Mouse (Mus musculus): ENCODE measurements at regions not wholly inside any gene's neighbourhood (a gene's known extent, or its start where the extent isn't known, plus 50 kb on each side); places are given as distances from the start of the nearest gene placed in this dataset.

DNA sequence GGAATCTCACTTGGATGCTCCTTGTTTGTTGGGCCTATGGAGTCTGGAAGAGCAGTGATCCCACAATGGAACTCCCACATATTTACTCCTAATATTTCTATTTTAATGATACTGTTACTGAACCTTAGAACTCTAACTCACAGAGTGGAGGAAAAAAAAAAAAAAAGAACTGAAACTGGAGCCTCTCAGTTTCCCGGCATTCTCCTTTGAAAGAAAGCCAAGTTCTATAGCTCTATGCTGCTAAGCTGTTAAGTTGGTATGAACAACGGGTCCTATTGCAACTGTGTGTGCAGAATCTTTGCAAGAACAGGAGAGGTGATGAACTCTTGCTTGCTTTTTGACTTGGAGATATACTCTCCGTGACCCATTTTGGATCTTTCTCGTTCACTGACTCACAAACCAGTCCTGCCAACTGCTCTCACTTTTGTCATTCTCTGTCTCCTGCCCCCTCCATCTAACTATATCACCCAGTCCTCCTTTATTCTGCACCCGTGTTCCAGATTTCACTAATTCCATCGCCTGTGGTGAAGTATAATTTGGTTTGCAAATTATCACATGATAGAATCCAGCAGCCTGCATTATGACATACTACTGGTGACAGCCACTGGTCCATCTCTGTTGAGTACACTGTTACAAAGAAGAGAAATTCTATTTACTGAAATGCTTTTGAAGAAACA is 92.6 kb upstream of the Ctsc start:
- no peaks in the 10 kb centered on the region for H3K9me3 ChIP-seq (ENCODE audit: control insufficient read depth)
- WGBS = 75% methylated on average over 6 of the region's 6 CpGs
- no peak for TF ChIP-seq CTCF (IDR thresholded peaks at IDR 0.05; ENCODE audit: low read depth)

DNA sequence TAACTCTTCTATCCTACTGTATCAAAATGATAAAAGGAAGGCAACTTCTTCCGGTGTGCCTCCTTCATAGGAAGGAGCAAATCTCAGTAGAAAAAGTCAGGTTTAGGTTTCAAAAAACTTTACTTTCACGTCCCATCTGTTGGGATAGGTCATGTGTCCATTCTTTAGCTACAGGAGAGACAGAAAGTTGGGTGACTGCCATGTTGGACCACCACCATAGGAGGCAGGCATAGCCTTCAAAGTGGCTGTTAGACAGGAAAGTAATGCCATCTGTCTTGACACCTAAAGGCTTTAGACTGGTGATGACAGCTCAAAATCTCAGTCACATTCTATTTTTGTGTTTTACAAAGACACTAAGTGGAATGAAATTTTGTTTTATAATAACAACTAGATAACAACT is 90.3 kb upstream of the Ctsc start:
- Histone ChIP-seq H3K4me2 (replicated peaks; ENCODE audit: low read depth) (no peak overlapping the region), H3K4me3 (ENCODE audit: low read depth, low read length) (no peak overlapping the region), H3K27me3 (replicated peaks; ENCODE audit: control insufficient read depth, insufficient read depth, low read length) (no peaks in the 10 kb centered on the region), H3K9ac (ENCODE audit: low read depth, low read length) (no peak overlapping the region), H3K27ac (ENCODE audit: low read depth, low read length) (no peak overlapping the region), H3K36me3 (ENCODE audit: control insufficient read depth, insufficient read depth) (no peaks in the 10 kb centered on the region), H3K4me1 (replicated peaks; ENCODE audit: control insufficient read depth, insufficient read depth, low read length) (no peaks in the 10 kb centered on the region), H3K9me3 (ENCODE audit: control insufficient read depth) (no peaks in the 10 kb centered on the region)
- ATAC-seq = no peak
- no peak for TF ChIP-seq CTCF (IDR thresholded peaks at IDR 0.05; ENCODE audit: low read depth)
- 75% methylated on average over 2 of the region's 2 CpGs for WGBS

More for the DNA sequence above, 92.6 kb upstream of the Ctsc start:
- no peak for ATAC-seq
- Histone ChIP-seq H3K27me3 (replicated peaks; ENCODE audit: control insufficient read depth, insufficient read depth, low read length) (no peaks in the 10 kb centered on the region), H3K4me3 (ENCODE audit: low read depth, low read length) (no peak overlapping the region), H3K4me2 (replicated peaks; ENCODE audit: low read depth) (no peak overlapping the region), H3K4me1 (replicated peaks; ENCODE audit: control insufficient read depth, insufficient read depth, low read length) (no peaks in the 10 kb centered on the region), H3K27ac (ENCODE audit: low read depth, low read length) (no peak overlapping the region), H3K36me3 (ENCODE audit: control insufficient read depth, insufficient read depth) (no peaks in the 10 kb centered on the region), H3K9ac (ENCODE audit: low read depth, low read length) (no peak overlapping the region)

DNA sequence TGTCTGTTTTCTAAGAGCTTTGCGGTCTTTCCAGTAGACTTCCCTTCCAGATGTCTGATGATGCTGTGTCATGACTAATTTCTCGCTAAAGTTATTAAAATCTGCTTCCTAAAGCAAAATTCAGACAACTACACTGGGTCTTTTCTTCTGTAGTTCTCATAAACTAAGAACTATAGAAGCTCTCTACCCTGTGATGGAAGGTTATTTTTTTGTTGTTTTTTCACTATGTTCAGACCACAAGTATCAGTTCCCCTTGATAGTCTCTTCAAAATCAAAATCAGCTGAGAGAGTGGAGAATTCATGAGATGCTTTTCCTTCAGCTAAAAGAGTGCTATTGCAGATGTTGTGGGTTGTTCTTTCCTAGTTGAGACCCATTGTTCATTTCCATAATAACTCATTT is 85.1 kb upstream of the Ctsc start:
- H3K9me3 ChIP-seq (ENCODE audit: control insufficient read depth) = no peaks in the 10 kb centered on the region
- H3K27me3 ChIP-seq (replicated peaks; ENCODE audit: control insufficient read depth, insufficient read depth, low read length) = no peaks in the 10 kb centered on the region
- H3K36me3 ChIP-seq (ENCODE audit: control insufficient read depth, insufficient read depth) = no peaks in the 10 kb centered on the region
- no peak for ATAC-seq
- H3K4me3 ChIP-seq (ENCODE audit: low read depth, low read length) = no peak overlapping the region
- H3K4me1 ChIP-seq (replicated peaks; ENCODE audit: control insufficient read depth, insufficient read depth, low read length) = no peaks in the 10 kb centered on the region
- no peak for TF ChIP-seq CTCF (IDR thresholded peaks at IDR 0.05; ENCODE audit: low read depth)
- 78% methylated on average over 2 of the region's 2 CpGs for WGBS
- no peak overlapping the region for H3K9ac ChIP-seq (ENCODE audit: low read depth, low read length)
- no peak overlapping the region for H3K27ac ChIP-seq (ENCODE audit: low read depth, low read length)
- no peak overlapping the region for H3K4me2 ChIP-seq (replicated peaks; ENCODE audit: low read depth)

DNA sequence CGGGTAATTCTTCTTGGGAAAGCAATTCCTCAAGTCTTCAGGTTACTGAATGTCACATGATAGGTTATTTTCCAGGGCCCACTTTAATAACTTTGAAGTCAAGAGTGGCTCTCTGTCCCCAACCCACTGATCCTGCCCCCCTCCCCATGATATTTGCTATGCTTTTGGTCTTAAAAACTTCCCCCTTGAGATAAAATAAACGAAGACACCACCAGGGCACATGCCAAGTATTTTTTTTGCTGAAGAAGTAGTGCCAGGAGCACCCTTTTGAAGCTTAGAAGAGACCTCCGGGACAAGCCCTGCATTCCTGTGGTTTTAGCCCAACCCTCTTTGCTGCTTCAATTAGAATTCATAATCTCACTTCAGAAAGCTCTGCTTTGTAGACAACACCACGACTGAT is 78.8 kb upstream of the Ctsc start:
- H3K9me3 ChIP-seq (ENCODE audit: control insufficient read depth) = no peaks in the 10 kb centered on the region
- H3K9ac ChIP-seq (ENCODE audit: low read depth, low read length) = no peak overlapping the region
- no peak overlapping the region for H3K27ac ChIP-seq (ENCODE audit: low read depth, low read length)
- no peak for TF ChIP-seq CTCF (IDR thresholded peaks at IDR 0.05; ENCODE audit: low read depth)
- H3K36me3 ChIP-seq (ENCODE audit: control insufficient read depth, insufficient read depth) = no peaks in the 10 kb centered on the region
- H3K4me1 ChIP-seq (replicated peaks; ENCODE audit: control insufficient read depth, insufficient read depth, low read length) = no peaks in the 10 kb centered on the region
- 59% methylated on average over 4 of the region's 4 CpGs for WGBS
- H3K4me3 ChIP-seq (ENCODE audit: low read depth, low read length) = no peak overlapping the region
- ATAC-seq = no peak
- H3K4me2 ChIP-seq (replicated peaks; ENCODE audit: low read depth) = no peak overlapping the region
- no peaks in the 10 kb centered on the region for H3K27me3 ChIP-seq (replicated peaks; ENCODE audit: control insufficient read depth, insufficient read depth, low read length)

DNA sequence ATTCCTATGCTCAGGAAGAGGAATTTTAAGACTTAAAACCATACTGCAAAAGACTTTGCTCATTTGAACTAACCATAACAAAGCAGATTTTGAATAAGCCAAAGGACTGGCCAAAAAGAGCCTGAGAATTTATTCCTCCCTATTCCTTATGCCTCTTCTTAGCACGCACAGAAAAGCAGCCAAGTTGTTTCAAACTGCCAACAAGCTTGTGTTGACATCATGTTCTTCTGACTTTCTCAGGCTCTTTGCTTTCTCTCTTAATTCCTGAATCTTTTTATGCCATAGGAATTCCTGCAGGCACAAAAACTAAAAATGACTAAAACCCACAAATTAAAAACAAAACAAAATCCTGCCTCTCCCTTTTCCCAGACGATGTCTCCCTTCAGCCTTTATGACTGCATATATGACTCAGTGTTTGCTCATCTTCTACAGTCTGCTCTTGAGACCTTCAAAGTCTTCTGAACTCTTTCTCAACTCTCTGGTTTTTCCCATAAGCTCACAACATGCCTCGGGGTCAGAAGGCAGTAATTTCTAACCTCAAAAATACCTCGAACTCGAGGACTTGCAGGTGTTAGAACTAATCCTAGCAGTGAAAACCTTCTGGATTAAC is 77.9 kb upstream of the Ctsc start:
- no peak overlapping the region for H3K4me3 ChIP-seq (ENCODE audit: low read depth, low read length)
- H3K27ac ChIP-seq (ENCODE audit: low read depth, low read length) = no peak overlapping the region
- ATAC-seq = no peak
- no peak for TF ChIP-seq CTCF (IDR thresholded peaks at IDR 0.05; ENCODE audit: low read depth)
- H3K36me3 ChIP-seq (ENCODE audit: control insufficient read depth, insufficient read depth) = no peaks in the 10 kb centered on the region
- H3K27me3 ChIP-seq (replicated peaks; ENCODE audit: control insufficient read depth, insufficient read depth, low read length) = no peaks in the 10 kb centered on the region
- H3K4me2 ChIP-seq (replicated peaks; ENCODE audit: low read depth) = no peak overlapping the region
- no peaks in the 10 kb centered on the region for H3K4me1 ChIP-seq (replicated peaks; ENCODE audit: control insufficient read depth, insufficient read depth, low read length)
- H3K9ac ChIP-seq (ENCODE audit: low read depth, low read length) = no peak overlapping the region
- no peaks in the 10 kb centered on the region for H3K9me3 ChIP-seq (ENCODE audit: control insufficient read depth)
- WGBS = 64% methylated on average over 5 of the region's 5 CpGs

DNA sequence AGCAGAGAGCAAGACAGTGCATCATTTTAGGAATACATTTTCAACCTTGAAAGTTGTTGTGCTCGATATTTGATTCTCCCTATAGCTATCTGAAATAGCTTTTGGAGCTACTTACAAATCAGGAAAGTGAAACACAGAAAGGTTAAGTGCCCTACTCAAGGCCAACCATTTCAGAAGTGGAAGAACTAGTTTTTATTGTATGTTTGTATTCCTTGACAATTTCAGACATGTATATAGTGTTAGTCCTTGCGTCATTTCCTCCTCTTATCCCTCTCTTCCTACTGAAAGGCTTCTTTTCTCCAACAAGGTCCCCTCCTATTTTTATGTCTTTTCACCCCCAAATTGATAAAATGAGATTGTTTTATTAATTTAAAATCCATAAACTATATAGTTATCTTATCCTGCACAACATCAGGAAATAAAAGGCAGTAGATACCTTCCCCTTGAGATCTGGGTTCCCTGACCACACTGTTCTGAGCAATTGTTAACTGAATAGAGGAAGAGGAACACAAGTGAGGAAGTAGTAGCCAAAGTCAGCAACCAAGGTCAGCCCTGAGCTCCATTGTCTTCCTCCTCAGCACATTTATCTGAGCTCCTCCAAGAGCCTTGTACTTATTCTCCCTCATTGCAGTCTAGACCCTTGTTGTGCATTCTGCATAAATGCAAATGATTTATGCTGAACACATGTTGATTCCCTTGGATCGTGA is 76.1 kb upstream of the Ctsc start:
- Histone ChIP-seq H3K4me2 (replicated peaks; ENCODE audit: low read depth) (no peak overlapping the region), H3K27ac (ENCODE audit: low read depth, low read length) (no peak overlapping the region), H3K36me3 (ENCODE audit: control insufficient read depth, insufficient read depth) (no peaks in the 10 kb centered on the region), H3K9me3 (ENCODE audit: control insufficient read depth) (no peaks in the 10 kb centered on the region), H3K4me1 (replicated peaks; ENCODE audit: control insufficient read depth, insufficient read depth, low read length) (no peaks in the 10 kb centered on the region), H3K4me3 (ENCODE audit: low read depth, low read length) (no peak overlapping the region), H3K9ac (ENCODE audit: low read depth, low read length) (no peak overlapping the region), H3K27me3 (replicated peaks; ENCODE audit: control insufficient read depth, insufficient read depth, low read length) (no peaks in the 10 kb centered on the region)
- ATAC-seq = no peak
- WGBS = 58% methylated on average over 3 of the region's 3 CpGs
- no peak for TF ChIP-seq CTCF (IDR thresholded peaks at IDR 0.05; ENCODE audit: low read depth)
